Mouse (Mus musculus): ENCODE measurements around the gene Dhdds. TPM values are rescaled to one million over a fixed set of nuclear protein-coding genes. Genes with fewer than 3 reads are reported as not detected.
A peak's percentile ranks its signal among the peaks of the same experiment; 100 is the strongest.

The Dhdds gene
- total RNA-seq, 2 experiments from 2014 or later = 62.2 to 62.6 TPM

DNA sequence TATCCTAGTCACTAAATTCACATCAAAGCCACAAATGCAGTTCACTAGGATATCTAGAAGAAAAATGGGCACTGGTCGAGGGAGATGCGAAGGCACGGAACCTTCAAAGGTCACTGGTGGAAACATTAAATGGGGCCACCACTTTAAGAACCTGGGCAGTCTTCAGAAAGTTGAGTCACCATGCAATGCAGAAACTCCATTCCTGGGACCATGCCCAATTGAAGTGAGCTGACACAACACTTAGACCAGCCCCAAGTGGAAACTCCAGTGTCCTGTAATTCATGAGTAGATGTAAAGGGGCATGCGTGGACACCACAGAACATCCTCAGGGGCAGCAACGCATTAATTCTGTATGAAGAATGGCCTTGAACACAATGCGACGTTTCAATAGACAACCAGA lies 38.2 kb downstream of the Dhdds start:
- no peak for DNase-seq (ENCODE audit: extremely low spot score in 1 of 2, low spot score in 1 of 2)

DNA sequence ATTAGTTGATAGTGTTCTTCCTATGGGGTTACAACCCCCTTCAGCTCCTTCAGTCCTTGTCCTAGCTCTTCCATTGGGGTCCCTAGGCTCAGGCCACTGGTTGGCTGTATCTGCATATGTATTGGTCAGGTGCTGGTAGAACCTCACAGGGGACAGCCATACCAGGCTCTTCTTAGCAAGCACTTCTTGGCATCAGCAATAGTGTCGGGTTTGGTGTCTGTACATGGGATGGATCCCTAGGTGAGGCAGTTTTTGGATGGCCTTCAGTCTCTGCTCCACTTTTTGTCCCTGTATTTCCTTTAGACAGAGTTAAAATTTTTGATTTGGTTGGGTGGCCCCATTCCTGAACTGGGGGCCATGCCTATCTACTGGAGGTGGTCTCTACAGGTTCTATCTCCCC lies 41.8 kb downstream of the Dhdds start:
- no peak for DNase-seq (ENCODE audit: extremely low spot score in 1 of 2, low spot score in 1 of 2)

DNA sequence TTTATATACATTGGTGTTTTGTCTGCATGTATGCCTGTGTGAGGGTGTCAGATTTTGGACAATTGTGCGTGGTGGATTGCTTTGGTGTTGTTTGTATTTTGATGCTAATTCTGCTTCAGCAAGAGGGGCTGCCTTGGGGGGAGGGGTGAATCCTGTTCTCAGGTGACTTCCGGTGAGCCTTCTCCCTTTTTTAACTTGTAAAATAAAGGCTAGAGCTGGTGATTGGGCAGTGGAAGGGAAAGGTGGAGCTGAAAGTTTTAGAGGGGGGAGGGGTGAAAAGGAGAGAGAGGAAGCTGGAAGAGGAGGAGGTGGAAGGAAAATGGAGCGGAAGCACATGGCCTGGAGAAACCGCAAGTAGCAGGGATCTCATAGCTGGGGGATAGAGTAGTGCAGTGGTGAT lies 44.4 kb downstream of the Dhdds start:
- no peak for DNase-seq (ENCODE audit: extremely low spot score in 1 of 2, low spot score in 1 of 2)

- no peak for DNase-seq (ENCODE audit: extremely low spot score in 1 of 2, low spot score in 1 of 2)
These were observed 54.0 kb downstream of the Dhdds start for GRCm38 (mm10) chr4:133946736-133947135.

GRCm38 (mm10) chr4:133943791-133944190 lies 56.9 kb downstream of the Dhdds start:
- no peak for DNase-seq (ENCODE audit: extremely low spot score in 1 of 2, low spot score in 1 of 2)

DNA sequence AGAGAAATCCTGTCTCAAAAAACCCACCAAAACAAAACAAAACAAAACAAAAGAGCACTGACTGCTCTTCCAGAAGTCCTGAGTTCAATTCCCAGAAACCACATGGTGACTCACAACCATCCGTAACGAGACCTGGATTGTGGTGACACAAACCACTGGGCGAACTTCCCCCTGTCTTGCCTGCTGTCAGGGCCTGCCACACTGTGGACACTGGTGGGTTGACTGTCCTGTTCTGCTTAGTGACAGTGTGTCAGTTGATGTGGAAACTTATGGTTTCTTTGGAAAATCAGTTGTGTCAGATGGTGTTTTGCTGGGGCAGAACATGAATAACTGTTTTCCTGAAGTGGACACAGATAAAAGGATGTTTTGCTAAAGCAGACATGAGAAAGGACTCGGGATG lies 58.0 kb downstream of the Dhdds start:
- DNase-seq (ENCODE audit: extremely low spot score in 1 of 2, low spot score in 1 of 2) = no peak

- no peak for DNase-seq (ENCODE audit: extremely low spot score in 1 of 2, low spot score in 1 of 2)
These were observed 59.1 kb downstream of the Dhdds start for GRCm38 (mm10) chr4:133941576-133941975.

DNA sequence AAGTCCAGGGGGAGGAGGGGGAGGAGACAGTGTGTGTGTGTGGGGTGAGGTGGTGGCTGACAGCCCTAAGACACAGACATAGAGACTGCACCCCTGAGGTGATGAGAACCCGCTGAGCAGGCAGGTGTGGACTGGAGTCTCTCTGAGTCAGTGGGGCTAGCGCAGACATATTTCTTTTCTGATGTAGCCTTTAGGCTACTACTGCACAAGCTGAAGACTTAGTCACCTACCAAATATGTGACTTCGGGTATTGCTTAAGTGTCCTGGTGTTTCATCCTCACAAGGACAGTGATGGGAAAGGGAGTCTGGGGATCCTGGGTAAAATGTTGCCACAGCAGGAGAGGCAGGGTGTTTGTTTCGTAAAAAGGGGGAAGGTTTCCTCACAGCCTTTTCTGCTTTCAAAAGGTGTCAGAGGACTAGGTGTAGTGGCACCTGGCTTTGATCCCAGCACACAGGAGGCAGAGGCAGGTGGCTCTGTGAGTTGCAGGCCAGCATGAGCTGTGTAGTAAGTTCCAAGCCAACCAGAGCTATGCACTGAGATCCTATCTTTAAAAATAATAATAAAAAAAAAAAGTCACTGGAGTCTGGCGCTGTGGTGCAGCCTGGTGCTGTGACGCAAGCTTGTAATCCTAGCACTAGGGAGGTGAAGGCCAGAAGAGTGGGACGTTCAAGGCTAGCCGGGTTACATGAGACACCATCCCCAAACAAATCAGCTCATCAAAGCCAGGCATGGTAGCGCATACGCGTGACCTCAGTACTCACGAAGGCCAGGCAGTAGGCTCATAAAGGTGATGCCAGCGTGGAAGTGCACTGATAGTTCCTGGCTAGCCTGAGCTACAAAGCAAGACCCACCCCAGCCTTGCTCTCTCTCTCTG lies 60.1 kb downstream of the Dhdds start:
- no peak for DNase-seq (ENCODE audit: extremely low spot score in 1 of 2, low spot score in 1 of 2)

GRCm38 (mm10) chr4:133938077-133938476 lies 62.6 kb downstream of the Dhdds start:
- no peak for DNase-seq (ENCODE audit: extremely low spot score in 1 of 2, low spot score in 1 of 2)

DNA sequence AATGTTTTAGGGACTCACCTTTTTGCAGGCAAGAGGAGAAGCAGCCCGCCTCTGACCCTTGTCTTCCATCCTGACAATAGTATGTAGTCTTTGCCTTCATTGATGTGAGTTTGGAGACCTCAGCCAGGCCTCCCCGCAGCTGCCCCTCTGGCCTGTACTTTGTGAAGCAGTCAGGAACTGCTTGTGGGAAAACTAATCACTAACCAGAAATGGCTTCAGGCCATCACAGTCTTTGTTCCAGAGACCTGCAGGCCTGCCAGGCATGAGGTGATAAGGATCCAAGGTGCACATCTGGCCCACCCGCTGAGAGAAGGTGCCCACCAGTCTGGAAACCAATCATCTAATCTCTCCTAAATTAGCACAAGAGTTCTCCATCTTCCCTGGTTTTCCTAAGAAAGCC lies 68.9 kb downstream of the Dhdds start:
- no peak for DNase-seq (ENCODE audit: extremely low spot score in 1 of 2, low spot score in 1 of 2)

DNA sequence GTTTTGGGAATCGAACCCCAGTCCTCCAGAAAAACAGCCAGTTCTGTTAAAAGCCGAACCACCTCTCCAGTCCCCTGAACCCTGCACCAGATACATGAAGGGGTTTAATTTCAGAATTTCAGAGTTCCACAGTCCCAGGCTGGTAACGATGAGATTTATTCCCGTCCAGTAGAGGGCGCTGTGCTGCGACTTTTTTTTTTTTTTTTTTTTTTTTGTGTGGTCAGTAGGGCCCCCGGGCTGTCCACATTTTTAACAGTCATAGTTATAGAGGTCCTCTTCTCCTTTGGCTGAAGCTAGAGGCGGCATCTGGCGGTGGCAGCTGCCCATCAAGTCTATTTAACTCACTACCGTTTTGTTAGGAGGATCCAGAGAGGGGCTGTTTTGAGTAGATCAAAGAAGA lies 69.4 kb downstream of the Dhdds start:
- peak in 1 of 2 experiments; percentile 26 for DNase-seq (ENCODE audit: extremely low spot score in 1 of 2, low spot score in 1 of 2)

DNA sequence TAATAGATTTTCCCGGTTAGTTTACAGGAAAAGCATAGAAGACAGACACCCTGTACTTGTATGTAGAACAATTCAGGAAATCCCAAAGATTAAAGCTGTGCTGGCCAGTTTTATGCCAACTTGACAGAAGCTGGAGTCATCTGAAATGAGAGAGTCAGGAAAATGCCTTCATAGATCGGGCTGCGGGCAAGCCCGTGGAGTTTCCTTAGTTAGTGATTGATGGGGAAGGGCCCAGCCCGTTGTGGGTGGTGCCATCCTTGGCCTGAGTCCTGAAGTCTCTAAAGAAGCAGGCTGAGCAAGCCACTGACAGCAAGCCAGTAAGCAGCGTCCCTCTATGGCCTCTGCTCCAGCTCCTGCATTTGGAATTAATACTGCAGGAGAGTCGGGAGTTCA lies 71.4 kb downstream of the Dhdds start:
- DNase-seq (ENCODE audit: extremely low spot score in 1 of 2, low spot score in 1 of 2) = no peak

DNA sequence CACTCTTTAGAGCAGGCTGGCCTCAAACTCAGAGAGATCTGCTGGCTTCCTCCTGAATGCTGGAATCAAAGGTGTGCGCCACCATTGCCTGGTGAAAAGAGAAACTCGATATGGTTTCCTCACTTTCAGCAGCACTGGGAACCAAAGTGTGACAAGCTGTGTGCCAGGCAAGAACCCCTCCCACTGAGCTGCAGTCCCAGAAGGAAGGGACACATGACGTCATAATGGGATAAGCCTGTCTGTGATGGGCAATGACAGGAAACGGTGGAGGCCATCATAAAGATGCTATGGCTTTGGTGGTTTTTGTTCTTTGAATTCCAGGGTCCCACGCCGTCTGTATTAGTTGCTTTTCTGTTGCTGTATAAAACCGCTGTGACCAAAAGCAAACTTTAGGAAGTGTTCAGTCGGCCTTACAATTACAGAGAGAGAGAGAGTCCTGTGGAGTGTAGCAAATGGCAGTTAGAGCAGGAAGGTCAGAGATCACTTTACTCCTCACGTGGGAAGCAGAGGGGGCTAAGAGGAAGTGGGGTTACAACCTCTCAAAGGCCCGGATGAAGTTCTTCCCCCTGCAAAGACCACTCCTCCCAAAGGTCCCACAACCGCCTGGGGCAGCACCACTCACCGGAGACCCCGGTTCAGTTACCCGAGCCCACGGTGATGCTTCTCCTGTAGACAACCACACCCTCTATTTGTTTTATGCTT lies 72.0 kb downstream of the Dhdds start:
- DNase-seq (ENCODE audit: extremely low spot score in 1 of 2, low spot score in 1 of 2) = no peak

- no peak for DNase-seq (ENCODE audit: extremely low spot score in 1 of 2, low spot score in 1 of 2)
These were observed 75.5 kb downstream of the Dhdds start for GRCm38 (mm10) chr4:133925204-133925603.

- DNase-seq (ENCODE audit: extremely low spot score in 1 of 2, low spot score in 1 of 2) = no peak
These were observed 77.0 kb downstream of the Dhdds start for GRCm38 (mm10) chr4:133923743-133924142.

Other genes starting within 250 kb of the Dhdds start
- 10 to 100 TPM; 68.5 to 88.4 TPM for gene Arid1a, start 244.1 kb downstream of the Dhdds start, total RNA-seq (2021)
- 10 to 100 TPM; 11.4 to 12.7 TPM for gene Rps6ka1, start 113.1 kb downstream of the Dhdds start, total RNA-seq (2021)
- 100 to 1,000 TPM; 133 to 138 TPM for gene Hmgn2, start 32.3 kb downstream of the Dhdds start, total RNA-seq (2021)
- not detected for gene Lin28a, start 17.9 kb upstream of the Dhdds start, total RNA-seq (2021)
- gene Zfp683, start 52.9 kb upstream of the Dhdds start, total RNA-seq (2021) = not detected
- gene Crybg2, start 59.9 kb upstream of the Dhdds start, total RNA-seq (2021) = 1 to 10 TPM; 1.2 to 1.6 TPM
- 1 to 10 TPM; 1.6 TPM for gene Cd52, start 94.2 kb upstream of the Dhdds start, total RNA-seq (2021)
- 10 to 100 TPM; 24.0 to 32.1 TPM for gene Ubxn11, start 101.7 kb upstream of the Dhdds start, total RNA-seq (2021)
- 100 to 1,000 TPM; 281 to 297 TPM for gene Sh3bgrl3, start 127.9 kb upstream of the Dhdds start, total RNA-seq (2021)
- 10 to 100 TPM; 11.9 to 13.9 TPM for gene Cep85, start 186.2 kb upstream of the Dhdds start, total RNA-seq (2021)
- gene Gm7534, start 202.1 kb upstream of the Dhdds start, total RNA-seq (2021) = not detected
- not detected for gene Catsper4, start 226.5 kb upstream of the Dhdds start, total RNA-seq (2021)
- under 1 TPM; 0.57 to 0.70 TPM for gene Cnksr1, start 237.5 kb upstream of the Dhdds start, total RNA-seq (2021)
- not detected for gene E130218I03Rik, start 242.7 kb upstream of the Dhdds start, total RNA-seq (2021)
- 10 to 100 TPM in 1 of 2 experiments, 1 to 10 TPM in 1; 9.9 to 10.3 TPM for gene Zfp593, start 244.7 kb upstream of the Dhdds start, total RNA-seq (2021)
- gene Gm30191, start 246.0 kb upstream of the Dhdds start, total RNA-seq (2021) = not detected

Data from layer of hippocampus, postnatal 25 days (tissue).